Mouse (Mus musculus) macrophage (primary cell): ENCODE results near the gene Dcdc2b. TPM values are rescaled to one million over a fixed set of nuclear protein-coding genes. Genes with fewer than 3 reads are reported as not detected.

Source experiments
- H3K27ac ChIP-seq: fragments of 350-480 bp; formaldehyde crosslinking; 2 replicates; pipeline ENCODE4 v1.9.0; 2021
- H3K36me3 ChIP-seq: fragments of 350-480 bp; formaldehyde crosslinking; 2 replicates; pipeline ENCODE4 v1.9.0; 2021; ENCODE audit errors: inconsistent target
- H3K4me3 ChIP-seq: fragments of 350-480 bp; formaldehyde crosslinking; 2 replicates; pipeline ENCODE4 v1.9.0; 2021; ENCODE audit errors: inconsistent target
- H3K79me2 ChIP-seq: fragments of 350-480 bp; formaldehyde crosslinking; 2 replicates; pipeline ENCODE4 v1.9.0; 2021; ENCODE audit errors: inconsistent target
- WGBS: methylation state at CpG from one replicate; pipeline ENCODE4 v1.1.7; 2026; ENCODE audit warnings: inconsistent platforms; ENCODE audit not compliant: missing documents; 5-methylcytosine and 5-hydroxymethylcytosine counted together
- polyA plus RNA-seq: library from polyadenylated mRNA; stranded (reverse); fragments of 250-400 nt; gene quantifications from 3 replicates; pipeline ENCODE4 v1.2.4, GENCODE M21; 2018; ENCODE audit warnings: inconsistent platforms

Dcdc2b gene
- polyA plus RNA-seq, 1 experiment from 2014 or later, result 0.77 TPM

DNA sequence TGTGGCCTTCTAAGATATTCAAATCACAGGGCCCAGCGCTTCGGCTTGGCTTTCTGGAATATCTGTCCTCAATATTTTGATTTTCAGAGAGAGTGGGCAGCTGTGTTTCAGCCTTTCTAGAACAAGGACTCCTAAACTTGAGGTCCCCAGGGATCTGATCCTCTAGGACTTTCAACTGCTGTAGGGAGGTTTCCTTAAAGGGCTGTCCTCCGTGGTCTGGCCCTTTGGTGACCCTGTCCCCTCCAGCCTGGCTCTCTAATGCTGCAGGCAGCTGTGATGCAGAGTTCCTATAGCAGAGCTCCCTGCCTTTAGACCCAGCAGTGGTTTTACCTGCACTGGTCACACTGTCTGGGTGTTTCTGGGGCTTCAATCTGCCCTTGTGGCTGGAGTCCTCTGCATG, 2.6 kb upstream of the Dcdc2b start:
- 94% methylated on average over 3 of the region's 3 CpGs for WGBS
- Histone ChIP-seq H3K27ac (no peak overlapping the region), H3K79me2 (peaks cover 7% of the 10 kb centered on the region; the same call in 1 of the 2 replicates), H3K36me3 (peaks cover 16% of the 10 kb centered on the region; the same call in 1 of the 2 replicates), H3K4me3 (no peak overlapping the region)

- Histone ChIP-seq H3K79me2 (peaks cover 7% of the 10 kb centered on the region; the same call in 1 of the 2 replicates), H3K27ac (no peak overlapping the region), H3K36me3 (peaks cover 16% of the 10 kb centered on the region; the same call in 1 of the 2 replicates), H3K4me3 (no peak overlapping the region)
- 91% methylated on average over 9 of the region's 9 CpGs for WGBS
These were observed 1.8 kb upstream of the Dcdc2b start for GRCm38 (mm10) chr4:129615801-129616290.

GRCm38 (mm10) chr4:129610472-129610871, 3.6 kb downstream of the Dcdc2b start:
- no peak overlapping the region for H3K4me3 ChIP-seq
- no peak overlapping the region for H3K27ac ChIP-seq
- no peaks in the 10 kb centered on the region for H3K79me2 ChIP-seq
- 85% methylated on average over 4 of the region's 4 CpGs for WGBS
- peaks cover 30% of the 10 kb centered on the region; the same call in 1 of the 2 replicates for H3K36me3 ChIP-seq

DNA sequence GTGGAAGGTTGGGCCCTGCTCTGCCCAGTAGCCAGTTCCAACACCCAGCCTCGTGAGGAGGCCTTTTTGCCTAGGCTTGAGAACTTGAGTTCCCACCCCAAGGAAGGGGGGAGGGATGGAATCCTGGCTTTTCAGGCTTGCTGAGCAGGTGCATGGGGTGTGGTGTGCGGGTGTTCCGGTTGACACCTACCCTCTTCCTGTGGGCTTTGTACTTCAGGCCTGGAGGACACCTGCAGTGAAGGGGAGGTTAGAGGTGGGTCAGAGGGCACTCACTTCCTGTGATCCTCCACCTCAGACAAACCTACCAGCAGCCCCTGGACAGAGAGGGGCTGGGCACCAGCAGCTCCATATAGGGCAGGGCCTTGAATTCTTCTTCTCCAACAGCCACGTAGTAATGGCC, 4.0 kb downstream of the Dcdc2b start:
- H3K36me3 ChIP-seq, result peaks cover 34% of the 10 kb centered on the region
- no peak overlapping the region for H3K27ac ChIP-seq
- no peak overlapping the region for H3K4me3 ChIP-seq
- WGBS, result 100% methylated on average over 4 of the region's 4 CpGs
- H3K79me2 ChIP-seq, result no peaks in the 10 kb centered on the region

DNA sequence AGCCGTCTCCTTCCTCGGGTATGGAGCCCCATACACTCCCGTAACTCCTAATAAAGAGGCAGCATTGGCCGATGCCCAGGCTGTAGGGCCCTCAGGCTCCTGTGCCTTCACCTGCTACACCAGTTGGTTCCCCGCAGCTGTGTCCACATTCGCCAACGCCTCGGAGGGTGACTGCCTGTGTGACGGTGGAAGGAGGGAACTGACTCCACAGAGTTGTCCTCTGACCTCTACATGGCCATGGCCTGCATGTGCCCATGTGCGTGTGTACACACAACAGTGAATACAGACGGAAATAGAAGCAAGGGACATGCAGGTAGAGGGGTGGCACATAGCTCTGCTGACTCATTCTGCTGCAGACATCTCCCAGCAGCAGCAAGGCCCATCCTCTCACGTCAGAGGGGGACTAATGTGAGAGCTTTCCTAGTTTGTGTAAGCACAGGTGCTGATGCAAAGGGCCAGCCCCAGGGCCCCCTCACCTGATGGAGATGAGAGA, 4.9 kb downstream of the Dcdc2b start:
- 75% methylated on average over 12 of the region's 12 CpGs for WGBS
- peaks cover 42% of the 10 kb centered on the region for H3K36me3 ChIP-seq
- peaks cover 7% of the 10 kb centered on the region; the same call in 1 of the 2 replicates for H3K79me2 ChIP-seq
- H3K4me3 ChIP-seq, result no peak overlapping the region
- no peak overlapping the region for H3K27ac ChIP-seq

GRCm38 (mm10) chr4:129608426-129609025, 5.5 kb downstream of the Dcdc2b start:
- H3K27ac ChIP-seq, result no peak overlapping the region
- H3K36me3 ChIP-seq, result peaks cover 49% of the 10 kb centered on the region
- H3K79me2 ChIP-seq, result peaks cover 14% of the 10 kb centered on the region
- no peak overlapping the region for H3K4me3 ChIP-seq
- 46% methylated on average over 7 of the region's 7 CpGs for WGBS

- Histone ChIP-seq H3K27ac (peak within 1 kb of the TSS; percentile 35; the same call in 1 of the 2 replicates), H3K79me2 (peaks cover 72% of the 10 kb centered on the region), H3K4me3 (peak within 1 kb of the TSS; percentile 65), H3K36me3 (peaks cover 35% of the 10 kb centered on the region)
- under 1% methylated on average over 58 of the region's 74 CpGs for whole genome bisulfite sequencing
These were observed 13.6 kb downstream of the Dcdc2b start, which contains the start of the genes Eif3i and Tmem234 for GRCm38 (mm10) chr4:129600233-129601158. Gene Eif3i, minus strand, starts transcription at chr4:129600648. Gene Tmem234, plus strand, starts transcription at chr4:129600668.

GRCm38 (mm10) chr4:129588865-129589264, 25.2 kb downstream of the Dcdc2b start:
- no peak overlapping the region for H3K4me3 ChIP-seq
- H3K36me3 ChIP-seq, result peaks cover 29% of the 10 kb centered on the region
- H3K79me2 ChIP-seq, result no peaks in the 10 kb centered on the region
- no peak overlapping the region for H3K27ac ChIP-seq
- 57% methylated on average over 4 of the region's 4 CpGs for whole genome bisulfite sequencing

- H3K4me3 ChIP-seq, result no peak overlapping the region
- H3K27ac ChIP-seq, result no peak overlapping the region
- WGBS, result 100% methylated on average over 1 of the region's 1 CpGs
These were observed 27.1 kb downstream of the Dcdc2b start for GRCm38 (mm10) chr4:129586943-129587342.

GRCm38 (mm10) chr4:129585773-129586172, 28.3 kb downstream of the Dcdc2b start:
- H3K4me3 ChIP-seq, result no peak overlapping the region
- H3K79me2 ChIP-seq, result no peaks in the 10 kb centered on the region
- H3K36me3 ChIP-seq, result peaks cover under 1% of the 10 kb centered on the region; the same call in 1 of the 2 replicates
- WGBS, result 95% methylated on average over 8 of the region's 9 CpGs
- H3K27ac ChIP-seq, result no peak overlapping the region

More at GRCm38 (mm10) chr4:129586943-129587342, 27.1 kb downstream of the Dcdc2b start:
- H3K36me3 ChIP-seq, result peaks cover 12% of the 10 kb centered on the region
- no peaks in the 10 kb centered on the region for H3K79me2 ChIP-seq

DNA sequence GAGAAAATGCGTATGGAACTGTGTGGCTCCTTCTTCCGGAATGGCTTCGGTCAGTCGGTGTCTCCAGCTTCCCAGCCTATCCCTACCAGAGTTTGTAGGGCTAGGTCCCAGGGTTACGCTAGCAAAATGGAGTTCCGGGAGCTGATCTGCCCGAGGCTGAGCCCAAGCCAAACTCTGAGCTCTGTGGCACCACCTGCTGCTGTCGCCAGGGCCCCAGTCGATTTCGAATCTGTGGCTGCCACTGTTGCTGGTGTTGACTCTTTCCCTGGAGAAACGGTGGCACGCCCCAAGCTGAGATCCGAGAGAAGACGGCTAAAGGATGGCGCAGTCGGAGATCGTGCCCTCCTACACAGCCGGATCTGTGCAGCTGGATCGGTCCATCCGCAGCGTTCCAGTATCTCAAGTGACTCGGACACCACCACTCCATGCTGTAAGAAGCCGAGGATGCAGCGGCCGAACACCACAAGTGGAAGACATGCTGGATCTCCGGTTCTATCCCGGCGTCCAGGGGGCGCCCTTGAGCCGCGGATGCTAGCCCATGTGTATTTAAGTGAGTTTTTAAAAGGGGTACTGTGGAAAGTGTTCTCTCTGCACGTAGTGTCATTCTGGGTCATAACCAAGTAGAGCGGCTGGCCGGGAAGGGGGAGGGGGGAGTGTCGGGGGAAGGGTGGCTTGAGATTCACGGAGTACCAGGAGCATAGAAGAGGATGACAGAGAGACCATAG, 29.0 kb downstream of the Dcdc2b start:
- Histone ChIP-seq H3K27ac (peak overlapping the region; percentile 57), H3K4me3 (peak overlapping the region; percentile 41), H3K79me2 (no peaks in the 10 kb centered on the region), H3K36me3 (no peaks in the 10 kb centered on the region)
- WGBS, result 3% methylated on average over 36 of the region's 36 CpGs

GRCm38 (mm10) chr4:129584370-129584769, 29.7 kb downstream of the Dcdc2b start:
- 83% methylated on average over 1 of the region's 1 CpGs for whole genome bisulfite sequencing
- H3K4me3 ChIP-seq, result peak overlapping the region; percentile 41
- H3K79me2 ChIP-seq, result no peaks in the 10 kb centered on the region
- H3K36me3 ChIP-seq, result no peaks in the 10 kb centered on the region
- peak overlapping the region; percentile 57 for H3K27ac ChIP-seq

GRCm38 (mm10) chr4:129582251-129582650, 31.8 kb downstream of the Dcdc2b start:
- Histone ChIP-seq H3K27ac (no peak overlapping the region), H3K79me2 (no peaks in the 10 kb centered on the region), H3K36me3 (no peaks in the 10 kb centered on the region), H3K4me3 (no peak overlapping the region)
- WGBS, result 94% methylated on average over 1 of the region's 1 CpGs

GRCm38 (mm10) chr4:129580347-129580746, 33.7 kb downstream of the Dcdc2b start:
- no peaks in the 10 kb centered on the region for H3K79me2 ChIP-seq
- whole genome bisulfite sequencing, result 57% methylated on average over 7 of the region's 7 CpGs
- H3K4me3 ChIP-seq, result no peak overlapping the region
- H3K27ac ChIP-seq, result no peak overlapping the region
- no peaks in the 10 kb centered on the region for H3K36me3 ChIP-seq
